Mouse (Mus musculus): ENCODE data around the gene Rbbp7. TPM values are rescaled to one million over a fixed set of nuclear protein-coding genes. Genes with fewer than 3 reads are reported as not detected.
"Not testable (repeated sequence)": the region's sequence is repeated elsewhere in the genome, so short reads cannot be mapped to it uniquely, and the experiment has no call there.

The Rbbp7 gene
- total RNA-seq, 1 experiment, result 276 TPM

GRCm38 (mm10) chrX:162788372-162788771 lies 28.2 kb downstream of the Rbbp7 start:
- no peak overlapping the region for H3K27ac ChIP-seq (ENCODE audit: insufficient read depth, low read depth, low read length, poor library complexity, severe bottlenecking)
- H3K9ac ChIP-seq (ENCODE audit: insufficient read depth, low read depth, low read length, poor library complexity, severe bottlenecking), result no peak overlapping the region
- H3K9me3 ChIP-seq (ENCODE audit: control insufficient read depth, insufficient read depth, low read depth, low read length), result no peaks in the 10 kb centered on the region
- in situ Hi-C loops (cut with MboI; ENCODE audit: low sequenced_read_pairs in 2 of 2, unreplicated experiment in 2 of 2), result no loop called here
- H3K36me3 ChIP-seq (ENCODE audit: control insufficient read depth, insufficient read depth, low read length, poor library complexity, severe bottlenecking), result peaks cover 12% of the 10 kb centered on the region
- no peak for DNase-seq (ENCODE audit: low read depth, low spot score)
- no peak overlapping the region for H3K4me3 ChIP-seq (ENCODE audit: insufficient read depth in 1 of 2, low read depth in 1 of 2, low read length in 2 of 2, poor library complexity in 1 of 2, severe bottlenecking in 1 of 2)
- H3K4me1 ChIP-seq (ENCODE audit: control insufficient read depth in 2 of 2, insufficient read depth in 2 of 2, low read length in 2 of 2, poor library complexity in 1 of 2), result no peaks in the 10 kb centered on the region
- 0 out of 2 replicates have a peak, but pooled peaks have one; percentile 14 for TF ChIP-seq CHD2 (IDR thresholded peaks at IDR 0.05; ENCODE audit: low read depth, low read length)
- no peak for TF ChIP-seq MAFK (IDR thresholded peaks at IDR 0.05; ENCODE audit: insufficient read depth, low read depth, low read length)

GRCm38 (mm10) chrX:162791392-162791791 lies 31.2 kb downstream of the Rbbp7 start:
- in situ Hi-C loops (cut with MboI; ENCODE audit: low sequenced_read_pairs in 2 of 2, unreplicated experiment in 2 of 2); DNase-seq (ENCODE audit: low read depth, low spot score); H3K36me3 ChIP-seq (ENCODE audit: control insufficient read depth, insufficient read depth, low read length, poor library complexity, severe bottlenecking): not testable (repeated sequence)

GRCm38 (mm10) chrX:162800371-162800770 lies 40.2 kb downstream of the Rbbp7 start:
- peak; percentile 52 for DNase-seq (ENCODE audit: low read depth, low spot score)
- in situ Hi-C loops (cut with MboI; ENCODE audit: low sequenced_read_pairs in 2 of 2, unreplicated experiment in 2 of 2), result no loop called here
- TF ChIP-seq ZNF384 (IDR thresholded peaks at IDR 0.05; ENCODE audit: low read depth, low read length) (no peak), HCFC1 (IDR thresholded peaks at IDR 0.05; ENCODE audit: borderline replicate concordance, insufficient read depth, low read length) (no peak), CHD2 (IDR thresholded peaks at IDR 0.05; ENCODE audit: low read depth, low read length) (no peak), ZC3H11A (IDR thresholded peaks at IDR 0.05; ENCODE audit: borderline replicate concordance, low read depth, low read length) (no peak), MAFK (IDR thresholded peaks at IDR 0.05; ENCODE audit: insufficient read depth, low read depth, low read length) (no peak)

More at GRCm38 (mm10) chrX:162791392-162791791, 31.2 kb downstream of the Rbbp7 start:
- H3K9ac ChIP-seq (ENCODE audit: insufficient read depth, low read depth, low read length, poor library complexity, severe bottlenecking); H3K4me3 ChIP-seq (ENCODE audit: insufficient read depth in 1 of 2, low read depth in 1 of 2, low read length in 2 of 2, poor library complexity in 1 of 2, severe bottlenecking in 1 of 2); H3K4me1 ChIP-seq (ENCODE audit: control insufficient read depth in 2 of 2, insufficient read depth in 2 of 2, low read length in 2 of 2, poor library complexity in 1 of 2); H3K9me3 ChIP-seq (ENCODE audit: control insufficient read depth, insufficient read depth, low read depth, low read length); H3K27ac ChIP-seq (ENCODE audit: insufficient read depth, low read depth, low read length, poor library complexity, severe bottlenecking): not testable (repeated sequence)

GRCm38 (mm10) chrX:162828016-162828415 lies 67.8 kb downstream of the Rbbp7 start:
- H3K4me1 ChIP-seq (ENCODE audit: control insufficient read depth in 2 of 2, insufficient read depth in 2 of 2, low read length in 2 of 2, poor library complexity in 1 of 2), result peaks cover 1 to 11% of the 10 kb centered on the region in 2 experiments; a peak in 1 of 4 replicates
- in situ Hi-C loops (cut with MboI; ENCODE audit: low sequenced_read_pairs in 2 of 2, unreplicated experiment in 2 of 2), result no loop called here
- no peak for DNase-seq (ENCODE audit: low read depth, low spot score)
- H3K36me3 ChIP-seq (ENCODE audit: control insufficient read depth, insufficient read depth, low read length, poor library complexity, severe bottlenecking), result no peaks in the 10 kb centered on the region; the same call in 1 of the 2 replicates
- no peak overlapping the region; the same call in 1 of the 2 replicates for H3K27ac ChIP-seq (ENCODE audit: insufficient read depth, low read depth, low read length, poor library complexity, severe bottlenecking)
- H3K9me3 ChIP-seq (ENCODE audit: control insufficient read depth, insufficient read depth, low read depth, low read length), result no peaks in the 10 kb centered on the region
- TF ChIP-seq CHD2 (IDR thresholded peaks at IDR 0.05; ENCODE audit: low read depth, low read length), result no peak
- no peak for TF ChIP-seq ZNF384 (IDR thresholded peaks at IDR 0.05; ENCODE audit: low read depth, low read length)
- no peak for TF ChIP-seq HCFC1 (IDR thresholded peaks at IDR 0.05; ENCODE audit: borderline replicate concordance, insufficient read depth, low read length)
- no peak for TF ChIP-seq ZC3H11A (IDR thresholded peaks at IDR 0.05; ENCODE audit: borderline replicate concordance, low read depth, low read length)
- TF ChIP-seq MAFK (IDR thresholded peaks at IDR 0.05; ENCODE audit: insufficient read depth, low read depth, low read length), result no peak
- peak overlapping the region; percentile 83 to 99 for H3K4me3 ChIP-seq (ENCODE audit: insufficient read depth in 1 of 2, low read depth in 1 of 2, low read length in 2 of 2, poor library complexity in 1 of 2, severe bottlenecking in 1 of 2)
- H3K9ac ChIP-seq (ENCODE audit: insufficient read depth, low read depth, low read length, poor library complexity, severe bottlenecking), result peak overlapping the region; percentile 99; the same call in 1 of the 2 replicates

More at GRCm38 (mm10) chrX:162800371-162800770, 40.2 kb downstream of the Rbbp7 start:
- no peak overlapping the region for H3K4me3 ChIP-seq (ENCODE audit: insufficient read depth in 1 of 2, low read depth in 1 of 2, low read length in 2 of 2, poor library complexity in 1 of 2, severe bottlenecking in 1 of 2)
- H3K27ac ChIP-seq (ENCODE audit: insufficient read depth, low read depth, low read length, poor library complexity, severe bottlenecking), result no peak overlapping the region
- no peak overlapping the region for H3K9ac ChIP-seq (ENCODE audit: insufficient read depth, low read depth, low read length, poor library complexity, severe bottlenecking)
- peaks cover 8% of the 10 kb centered on the region for H3K36me3 ChIP-seq (ENCODE audit: control insufficient read depth, insufficient read depth, low read length, poor library complexity, severe bottlenecking)
- H3K4me1 ChIP-seq (ENCODE audit: control insufficient read depth in 2 of 2, insufficient read depth in 2 of 2, low read length in 2 of 2, poor library complexity in 1 of 2), result no peaks in the 10 kb centered on the region
- H3K9me3 ChIP-seq (ENCODE audit: control insufficient read depth, insufficient read depth, low read depth, low read length), result no peaks in the 10 kb centered on the region

Other genes with a start within 250 kb of the Rbbp7 start
- 1.5 and 2.2 TPM in 2 replicates for gene Reps2, start 116.8 kb upstream of the Rbbp7 start, total RNA-seq (2012; rRNA removed)
- 36.5 and 42.4 TPM in 2 replicates for gene Txlng, start 69.1 kb downstream of the Rbbp7 start, total RNA-seq (2012; rRNA removed)
- 7.1 and 11.8 TPM in 2 replicates for gene Syap1, start 128.0 kb downstream of the Rbbp7 start, total RNA-seq (2012; rRNA removed)
- gene Ctps2, start 140.8 kb downstream of the Rbbp7 start, total RNA-seq (2012; rRNA removed), result 15.1 and 23.4 TPM in 2 replicates
- 0.54 TPM in 1 of 2 replicates, not detected in the other for gene S100g, start 204.2 kb downstream of the Rbbp7 start, total RNA-seq (2012; rRNA removed)

Data from ES-E14 (cell line).